Mouse (Mus musculus) right cerebral cortex, adult 18-20 months (tissue): ENCODE results near the gene Sept10.
A peak's percentile ranks its signal among the peaks of the same experiment; 100 is the strongest.

Experiments used
- DNase-seq: peaks from one replicate; pipeline ENCODE4 v3.0.0; 2022; ENCODE audit warnings: mixed read lengths

Gene Sept10

GRCm38 (mm10) chr10:59221473-59222270, at the start of gene Sept10, which contains the start of gene Sowahc:
Gene Sept10 (minus strand): TSS chr10:59221847.
Gene Sowahc (plus strand): TSS chr10:59221953.
- DNase-seq = peak; percentile 97

DNA sequence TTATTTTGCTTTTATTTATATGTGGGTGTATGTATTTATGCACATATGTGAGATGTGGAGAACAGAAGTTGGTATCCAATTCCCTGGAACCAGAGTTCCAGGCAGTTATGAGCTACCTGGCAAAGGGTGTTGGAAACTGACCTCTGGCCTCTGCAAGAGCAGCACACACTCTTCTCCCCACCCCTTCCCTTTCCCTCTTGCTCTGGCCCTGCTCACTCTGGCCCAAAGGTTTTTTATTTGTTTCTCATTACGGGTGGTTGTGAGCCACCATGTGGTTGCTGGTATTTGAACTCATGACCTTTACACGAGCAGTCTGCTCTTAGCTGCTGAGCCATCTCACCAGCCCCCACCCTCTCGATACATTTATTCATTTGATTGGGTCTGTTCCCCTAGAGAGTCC, 47.1 kb upstream of the Sept10 start:
- DNase-seq = no peak

DNA sequence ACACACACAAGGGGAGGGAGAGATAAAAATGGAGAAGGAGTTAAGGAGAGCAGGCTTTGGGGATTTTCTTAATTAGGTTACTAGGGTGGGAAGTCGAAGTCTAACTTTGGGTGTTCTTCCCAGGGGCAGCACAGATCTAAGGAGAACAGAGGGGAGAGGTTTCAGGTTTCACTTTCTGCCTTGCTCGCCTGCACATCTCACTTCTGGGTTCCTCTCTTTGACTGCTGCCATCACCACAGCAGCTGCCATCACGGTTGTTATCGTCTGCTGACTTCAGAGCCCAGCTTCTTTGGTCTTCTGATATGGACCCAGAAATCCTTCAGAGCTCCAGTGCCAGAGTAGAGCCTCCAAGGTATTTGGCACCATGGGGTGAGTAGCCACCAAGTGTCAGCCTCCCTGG, 46.5 kb upstream of the Sept10 start:
- no peak for DNase-seq

DNA sequence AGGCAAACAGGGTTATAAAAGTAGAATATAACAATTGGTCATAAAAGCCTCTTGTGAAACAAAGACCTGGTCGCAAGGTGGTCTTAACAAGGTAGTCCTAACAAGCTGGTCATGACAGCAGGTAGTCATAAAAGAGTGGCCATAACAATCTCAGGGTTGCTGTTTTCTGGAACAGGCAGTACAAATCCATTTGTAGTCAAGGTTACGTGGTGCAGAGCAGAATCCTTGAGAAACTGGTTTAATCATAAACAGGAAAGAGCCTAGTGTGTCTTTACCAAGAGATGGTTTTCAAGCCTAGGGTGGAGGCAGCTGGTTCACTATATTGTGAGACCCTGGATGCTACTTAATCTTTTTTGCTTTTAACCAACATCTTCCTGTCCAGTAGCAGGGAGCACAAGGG, 45.6 kb upstream of the Sept10 start:
- DNase-seq = no peak

- no peak for DNase-seq
Observed at GRCm38 (mm10) chr10:59266097-59266496, 44.5 kb upstream of the Sept10 start.

GRCm38 (mm10) chr10:59265674-59266073, 44.0 kb upstream of the Sept10 start:
- DNase-seq = no peak

- DNase-seq = no peak
Observed at GRCm38 (mm10) chr10:59265067-59265466, 43.4 kb upstream of the Sept10 start.

- no peak for DNase-seq
Observed at GRCm38 (mm10) chr10:59262979-59263378, 41.3 kb upstream of the Sept10 start.

GRCm38 (mm10) chr10:59262021-59262420, 40.4 kb upstream of the Sept10 start:
- DNase-seq = no peak

GRCm38 (mm10) chr10:59261603-59262002, 40.0 kb upstream of the Sept10 start:
- no peak for DNase-seq

- DNase-seq = peak; percentile 4
Observed at GRCm38 (mm10) chr10:59259572-59259971, 37.9 kb upstream of the Sept10 start.

DNA sequence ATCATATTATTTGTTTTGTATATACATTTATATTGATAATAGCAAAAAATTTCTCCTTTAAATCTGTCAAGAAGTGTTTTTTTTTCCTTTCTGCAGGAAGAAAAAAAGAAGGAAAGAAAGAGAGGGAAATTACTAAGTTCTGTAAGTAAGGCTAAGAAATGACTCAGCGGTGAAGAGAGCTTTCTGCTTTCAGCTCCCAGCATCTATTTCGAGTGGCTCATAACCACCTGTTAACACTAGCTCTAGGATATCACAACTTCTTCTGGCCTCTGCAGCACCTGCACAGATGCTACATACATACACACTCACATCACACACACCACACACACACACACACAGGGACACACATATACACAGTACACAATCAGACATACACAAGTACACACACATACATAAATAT, 34.9 kb upstream of the Sept10 start:
- DNase-seq = no peak

DNA sequence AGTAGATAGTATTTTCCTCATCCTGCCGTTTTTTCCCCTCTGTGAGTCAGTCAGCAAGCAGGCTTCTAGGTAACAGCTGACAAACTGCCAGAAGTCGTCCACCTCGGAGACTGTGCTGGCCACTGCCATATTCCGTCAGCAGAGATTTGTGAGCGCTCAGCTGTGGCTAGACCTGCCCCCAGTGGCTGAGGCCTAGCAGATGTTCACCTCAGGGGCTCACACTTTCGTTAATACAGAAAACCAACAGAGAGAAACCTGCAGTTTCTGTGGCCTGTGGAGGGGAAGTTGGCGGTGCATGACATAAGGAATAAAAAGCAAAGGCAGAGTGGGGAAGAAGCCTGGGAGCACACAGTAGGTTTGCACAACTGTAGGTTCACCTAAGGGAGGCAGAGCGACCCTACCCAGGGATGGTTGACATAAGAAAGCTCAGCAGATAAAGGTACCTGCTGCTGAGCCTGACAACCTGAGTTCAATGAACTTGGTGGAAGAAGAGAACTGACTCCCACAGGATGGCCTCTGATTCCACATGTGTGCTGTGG, 32.0 kb upstream of the Sept10 start:
- DNase-seq = no peak

GRCm38 (mm10) chr10:59252396-59252795, 30.7 kb upstream of the Sept10 start:
- DNase-seq = no peak

DNA sequence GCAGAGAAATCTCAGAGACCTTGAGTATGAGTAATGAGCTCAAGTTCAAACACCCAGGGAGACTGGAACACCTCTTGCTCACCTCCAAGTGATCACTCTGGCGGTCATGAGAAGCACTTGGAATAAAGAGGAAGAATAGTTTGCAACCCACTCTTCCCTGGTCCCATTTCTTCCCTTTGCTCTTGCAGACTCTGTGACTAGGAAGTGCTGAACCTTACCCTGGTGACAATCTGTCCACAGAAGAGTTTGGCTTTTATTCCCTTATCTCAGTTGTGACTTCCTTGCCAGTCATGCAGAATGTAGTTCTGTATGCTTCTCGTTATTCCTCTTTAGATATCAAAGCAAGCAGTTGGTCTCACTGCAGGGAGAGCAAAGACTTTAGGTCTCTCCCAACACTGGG, 30.3 kb upstream of the Sept10 start:
- DNase-seq = no peak

GRCm38 (mm10) chr10:59250679-59251078, 29.0 kb upstream of the Sept10 start:
- DNase-seq = no peak

- no peak for DNase-seq
Observed at GRCm38 (mm10) chr10:59249531-59249930, 27.9 kb upstream of the Sept10 start.

DNA sequence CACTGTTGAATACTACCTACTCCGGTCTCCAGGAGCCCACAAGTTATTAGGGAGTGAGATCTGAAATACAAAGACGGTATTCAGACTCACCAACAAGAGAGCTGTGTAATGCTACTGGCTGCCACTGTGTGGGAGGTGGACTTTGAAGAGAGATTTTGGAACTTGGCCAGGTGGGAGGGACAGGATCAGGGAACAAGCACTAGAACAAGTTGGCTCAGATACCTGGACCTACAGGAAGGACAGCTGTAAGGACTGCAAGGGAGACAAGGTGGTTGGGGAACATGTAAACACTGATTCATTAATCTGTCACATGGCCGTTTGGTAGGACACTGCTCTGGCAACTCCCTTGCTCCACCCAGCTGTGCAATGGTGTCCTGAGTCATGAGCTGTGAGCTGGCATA, 19.5 kb upstream of the Sept10 start:
- peak; percentile 10 for DNase-seq

DNA sequence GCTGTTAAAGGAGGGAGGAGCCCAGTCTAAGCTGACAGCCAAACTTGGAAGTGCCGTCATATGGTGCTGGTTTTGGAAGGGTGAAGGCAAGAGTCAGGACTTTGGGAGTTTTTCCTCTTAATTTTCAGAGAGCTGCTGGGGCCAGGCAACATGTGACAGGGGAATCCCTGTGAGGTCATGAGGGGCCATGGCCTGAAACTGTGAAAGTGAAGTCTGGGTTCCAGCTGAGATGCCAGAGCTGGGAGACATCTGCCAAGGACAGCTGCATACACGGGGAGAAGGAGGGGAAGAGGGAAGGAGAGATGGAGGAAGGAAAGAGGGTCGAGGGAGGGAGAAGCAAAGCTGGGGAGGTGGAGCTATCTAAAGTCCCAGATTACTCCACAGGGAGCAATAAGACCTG, 16.1 kb upstream of the Sept10 start:
- DNase-seq = no peak

DNA sequence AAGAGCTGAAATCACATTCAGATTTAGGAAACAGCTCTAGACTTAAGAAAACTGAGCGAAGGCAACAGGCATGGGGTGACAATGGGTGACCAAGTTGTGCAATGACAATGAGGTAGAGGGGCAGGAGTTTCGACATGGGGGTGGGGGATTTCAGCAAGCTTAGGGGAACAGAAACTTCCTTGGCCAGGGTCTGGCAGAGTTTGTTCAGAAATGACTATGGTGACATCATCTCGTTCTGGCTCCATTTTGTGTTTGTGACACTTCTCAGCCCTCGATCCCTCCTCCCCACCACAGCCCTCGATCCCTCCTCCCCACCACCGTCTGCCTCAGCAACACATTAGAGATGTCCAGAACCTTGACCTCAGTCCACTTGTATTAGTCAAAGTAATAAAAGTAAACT, 14.8 kb upstream of the Sept10 start:
- DNase-seq = no peak

- no peak for DNase-seq
Observed at GRCm38 (mm10) chr10:59235847-59236246, 14.2 kb upstream of the Sept10 start.

GRCm38 (mm10) chr10:59235227-59235626, 13.6 kb upstream of the Sept10 start:
- DNase-seq = no peak

- no peak for DNase-seq
Observed at GRCm38 (mm10) chr10:59229205-59229820, 7.7 kb upstream of the Sept10 start.

- DNase-seq = no peak
Observed at GRCm38 (mm10) chr10:59225137-59225536, 3.5 kb upstream of the Sept10 start.
